Mouse (Mus musculus) liver, embryonic 14.5 days (tissue): Measurements from ENCODE around the gene Golga1.

Experiments used
- CTCF ChIP-seq: IDR thresholded peaks from 2 replicates; pipeline ENCODE4 v1.5.1; 2016; ENCODE audit warnings: antibody characterized with exemption, low read depth, control low read depth
- EP300 ChIP-seq: IDR thresholded peaks from 2 replicates; pipeline ENCODE4 v1.6.1; 2016; ENCODE audit warnings: antibody characterized with exemption, low read depth

DNA sequence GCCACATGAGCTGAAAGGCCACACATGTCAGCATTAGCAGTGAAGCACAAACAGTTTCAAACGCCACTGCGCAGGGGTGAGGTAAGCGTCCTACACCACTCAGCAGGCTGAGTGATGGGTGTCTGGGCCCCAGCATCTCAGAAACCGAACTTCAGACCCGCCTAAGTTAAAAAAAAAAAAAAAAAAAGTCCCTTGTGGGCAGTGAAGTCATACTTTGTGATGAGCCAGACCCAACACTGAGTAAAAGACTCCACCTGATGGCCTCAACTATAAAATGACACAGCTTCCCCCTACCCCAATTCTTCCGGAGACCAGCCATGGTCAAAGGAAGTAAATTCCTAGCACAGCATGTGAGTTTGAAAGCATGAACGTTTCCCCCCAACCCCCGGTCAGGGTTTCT, 62.2 kb downstream of the Golga1 start:
- TF ChIP-seq EP300 (no peak), CTCF (no peak)
